Mouse (Mus musculus) forebrain, embryonic 10.5 days (tissue): ENCODE results near the gene Apaf1. TPM values are rescaled to one million over a fixed set of nuclear protein-coding genes. Genes with fewer than 3 reads are reported as not detected.

Source experiments
- DNase-seq: peaks from one replicate; pipeline ENCODE4 v3.0.0-alpha.2; 2017; ENCODE audit warnings: low spot score; ENCODE audit errors: extremely low spot score
- H3K27ac ChIP-seq: fragments of 300-500 bp; sonication (generic); 2 replicates; pipeline ENCODE4 v1.5.1; 2016; ENCODE audit warnings: mild to moderate bottlenecking
- H3K27me3 ChIP-seq: fragments of 300-500 bp; sonication (generic); 2 replicates; pipeline ENCODE4 v1.6.1; 2016; ENCODE audit warnings: mild to moderate bottlenecking; ENCODE audit not compliant: poor library complexity, severe bottlenecking
- H3K36me3 ChIP-seq: fragments of 300-500 bp; sonication (generic); replicated peaks from 2 replicates; pipeline ENCODE4 v1.6.1; 2016; ENCODE audit warnings: mild to moderate bottlenecking, moderate library complexity
- H3K4me1 ChIP-seq: fragments of 300-500 bp; sonication (generic); 2 replicates; pipeline ENCODE4 v1.6.1; 2016
- H3K4me3 ChIP-seq: fragments of 300-500 bp; sonication (generic); 2 replicates; pipeline ENCODE4 v1.5.1; 2016; ENCODE audit warnings: mild to moderate bottlenecking, moderate library complexity
- H3K9me3 ChIP-seq: fragments of 300-500 bp; sonication (generic); 2 replicates; pipeline ENCODE4 v1.6.1; 2016; ENCODE audit warnings: mild to moderate bottlenecking, moderate library complexity
- WGBS: fragments of 180-500 bp; shearing (Covaris S2); methylation state at CpG from one replicate; pipeline ENCODE4 v1.1.7; 2016; 5-methylcytosine and 5-hydroxymethylcytosine counted together
- polyA plus RNA-seq: library from polyadenylated mRNA; unstranded; fragments of >200 nt; fragmentation: Nextera tagmentation; extraction: Ambion mirVana; gene quantifications from 2 replicates; pipeline ENCODE4 v1.2.1, GENCODE M21; 2016

Gene Apaf1
- polyA plus RNA-seq, 1 experiment from 2014 or later = 20.0 TPM

GRCm38 (mm10) chr10:91071768-91072167, 10.8 kb downstream of the Apaf1 start:
- Histone ChIP-seq H3K27me3 (no peaks in the 10 kb centered on the region), H3K4me1 (no peaks in the 10 kb centered on the region), H3K36me3 (peaks cover 67% of the 10 kb centered on the region), H3K9me3 (no peaks in the 10 kb centered on the region), H3K27ac (no peak overlapping the region), H3K4me3 (no peak overlapping the region)
- no peak for DNase-seq
- WGBS = 79% methylated on average over 1 of the region's 1 CpGs

- Histone ChIP-seq H3K9me3 (peaks cover 6% of the 10 kb centered on the region; the same call in 1 of the 2 replicates), H3K36me3 (peaks cover 85% of the 10 kb centered on the region), H3K4me1 (no peaks in the 10 kb centered on the region), H3K27me3 (no peaks in the 10 kb centered on the region), H3K27ac (no peak overlapping the region), H3K4me3 (no peak overlapping the region)
- no peak for DNase-seq
- 97% methylated on average over 6 of the region's 6 CpGs for WGBS
Observed at GRCm38 (mm10) chr10:91062355-91062754, 20.2 kb downstream of the Apaf1 start.

- no peak for DNase-seq
- no peaks in the 10 kb centered on the region for H3K27me3 ChIP-seq
- peaks cover 70% of the 10 kb centered on the region for H3K36me3 ChIP-seq
- no peak overlapping the region for H3K27ac ChIP-seq
- 49% methylated on average over 5 of the region's 5 CpGs for WGBS
- no peaks in the 10 kb centered on the region for H3K4me1 ChIP-seq
- no peaks in the 10 kb centered on the region; the same call in 1 of the 2 replicates for H3K9me3 ChIP-seq
- no peak overlapping the region for H3K4me3 ChIP-seq
Observed at GRCm38 (mm10) chr10:91060742-91061141, 21.8 kb downstream of the Apaf1 start.

- Histone ChIP-seq H3K4me3 (no peak overlapping the region), H3K27me3 (no peaks in the 10 kb centered on the region), H3K36me3 (peaks cover 67% of the 10 kb centered on the region), H3K9me3 (no peaks in the 10 kb centered on the region), H3K4me1 (no peaks in the 10 kb centered on the region), H3K27ac (no peak overlapping the region)
- no peak for DNase-seq
Observed at GRCm38 (mm10) chr10:91052734-91053133, 29.8 kb downstream of the Apaf1 start.

GRCm38 (mm10) chr10:91051156-91051555, 31.4 kb downstream of the Apaf1 start:
- no peak overlapping the region for H3K4me3 ChIP-seq
- no peaks in the 10 kb centered on the region for H3K9me3 ChIP-seq
- H3K27ac ChIP-seq = no peak overlapping the region
- 96% methylated on average over 3 of the region's 3 CpGs for WGBS
- no peak for DNase-seq
- H3K27me3 ChIP-seq = no peaks in the 10 kb centered on the region
- H3K4me1 ChIP-seq = no peaks in the 10 kb centered on the region
- H3K36me3 ChIP-seq = peaks cover 82% of the 10 kb centered on the region

- DNase-seq = no peak
- H3K27ac ChIP-seq = no peak overlapping the region
- H3K36me3 ChIP-seq = peaks cover 82% of the 10 kb centered on the region
- no peaks in the 10 kb centered on the region for H3K4me1 ChIP-seq
- no peaks in the 10 kb centered on the region for H3K9me3 ChIP-seq
- H3K27me3 ChIP-seq = no peaks in the 10 kb centered on the region
- 89% methylated on average over 4 of the region's 4 CpGs for WGBS
- H3K4me3 ChIP-seq = no peak overlapping the region
Observed at GRCm38 (mm10) chr10:91049696-91050095, 32.9 kb downstream of the Apaf1 start.

- no peaks in the 10 kb centered on the region for H3K9me3 ChIP-seq
- no peaks in the 10 kb centered on the region for H3K27me3 ChIP-seq
- peak; percentile 65 for DNase-seq
- no peaks in the 10 kb centered on the region for H3K4me1 ChIP-seq
- no peak overlapping the region for H3K4me3 ChIP-seq
- WGBS = 22% methylated on average over 8 of the region's 8 CpGs
- H3K36me3 ChIP-seq = peaks cover 41% of the 10 kb centered on the region
- H3K27ac ChIP-seq = no peak overlapping the region
Observed at GRCm38 (mm10) chr10:91033942-91034341, 48.6 kb downstream of the Apaf1 start.

- Histone ChIP-seq H3K4me1 (no peaks in the 10 kb centered on the region), H3K4me3 (no peak overlapping the region), H3K36me3 (peaks cover 37% of the 10 kb centered on the region), H3K27ac (no peak overlapping the region), H3K27me3 (no peaks in the 10 kb centered on the region), H3K9me3 (no peaks in the 10 kb centered on the region)
- DNase-seq = peak; percentile 72
- WGBS = 24% methylated on average over 4 of the region's 4 CpGs
Observed at GRCm38 (mm10) chr10:91032399-91032798, 50.2 kb downstream of the Apaf1 start.

GRCm38 (mm10) chr10:91031176-91031575, 51.4 kb downstream of the Apaf1 start:
- Histone ChIP-seq H3K4me3 (no peak overlapping the region), H3K4me1 (no peaks in the 10 kb centered on the region), H3K27ac (no peak overlapping the region), H3K9me3 (no peaks in the 10 kb centered on the region), H3K36me3 (peaks cover 28% of the 10 kb centered on the region), H3K27me3 (no peaks in the 10 kb centered on the region)
- no peak for DNase-seq
- WGBS = 89% methylated on average over 9 of the region's 9 CpGs

- H3K4me3 ChIP-seq = no peak overlapping the region
- no peaks in the 10 kb centered on the region for H3K27me3 ChIP-seq
- H3K9me3 ChIP-seq = no peaks in the 10 kb centered on the region
- H3K27ac ChIP-seq = no peak overlapping the region
- no peaks in the 10 kb centered on the region for H3K4me1 ChIP-seq
- DNase-seq = no peak
- H3K36me3 ChIP-seq = peaks cover 27% of the 10 kb centered on the region
Observed at GRCm38 (mm10) chr10:91029002-91029539, 53.5 kb downstream of the Apaf1 start.

- peaks cover 27% of the 10 kb centered on the region for H3K36me3 ChIP-seq
- no peaks in the 10 kb centered on the region for H3K9me3 ChIP-seq
- no peaks in the 10 kb centered on the region for H3K27me3 ChIP-seq
- H3K27ac ChIP-seq = no peak overlapping the region
- H3K4me3 ChIP-seq = no peak overlapping the region
- H3K4me1 ChIP-seq = no peaks in the 10 kb centered on the region
- DNase-seq = no peak
- WGBS = 86% methylated on average over 5 of the region's 5 CpGs
Observed at GRCm38 (mm10) chr10:91027964-91028363, 54.6 kb downstream of the Apaf1 start.

- WGBS = 94% methylated on average over 4 of the region's 4 CpGs
- no peaks in the 10 kb centered on the region for H3K27me3 ChIP-seq
- H3K9me3 ChIP-seq = no peaks in the 10 kb centered on the region
- no peak for DNase-seq
- no peaks in the 10 kb centered on the region for H3K4me1 ChIP-seq
- H3K27ac ChIP-seq = no peak overlapping the region
- H3K36me3 ChIP-seq = peaks cover 28% of the 10 kb centered on the region
- no peak overlapping the region for H3K4me3 ChIP-seq
Observed at GRCm38 (mm10) chr10:91027468-91027867, 55.1 kb downstream of the Apaf1 start.

GRCm38 (mm10) chr10:91005858-91006538, 76.6 kb downstream of the Apaf1 start:
- Histone ChIP-seq H3K27me3 (no peaks in the 10 kb centered on the region), H3K4me3 (no peak overlapping the region), H3K9me3 (no peaks in the 10 kb centered on the region), H3K27ac (no peak overlapping the region), H3K36me3 (peaks cover 34% of the 10 kb centered on the region), H3K4me1 (no peaks in the 10 kb centered on the region)
- DNase-seq = no peak
- 90% methylated on average over 12 of the region's 12 CpGs for WGBS
